Mouse (Mus musculus) forebrain, embryonic 11.5 days (tissue): Measurements from ENCODE around the gene Cdh4. TPM values are rescaled to one million over a fixed set of nuclear protein-coding genes. Genes with fewer than 3 reads are reported as not detected.

Experiments
- ATAC-seq: fragments of 200-750 bp; cut with Nextera tagmentation; replicated peaks from 2 replicates; pipeline ENCODE4 v1.8.0; 2017; ENCODE audit warnings: moderate TSS enrichment; ENCODE audit not compliant: low FRiP score
- DNase-seq: peaks from one replicate; pipeline ENCODE4 v3.0.0-alpha.2; 2017; ENCODE audit warnings: low spot score
- H3K27ac ChIP-seq: fragments of 300-500 bp; sonication (generic); 2 replicates; pipeline ENCODE4 v1.5.1; 2014; ENCODE audit warnings: low read depth, low read length
- H3K27me3 ChIP-seq: fragments of 300-500 bp; sonication (generic); 2 replicates; pipeline ENCODE4 v1.6.1; 2014; ENCODE audit warnings: mild to moderate bottlenecking, low read length, mixed read lengths; ENCODE audit not compliant: control insufficient read depth, insufficient read depth
- H3K36me3 ChIP-seq: fragments of 300-500 bp; sonication (generic); 2 replicates; pipeline ENCODE4 v1.6.1; 2014; ENCODE audit warnings: mild to moderate bottlenecking, low read length, moderate library complexity, mixed read lengths; ENCODE audit not compliant: control insufficient read depth, insufficient read depth
- H3K4me1 ChIP-seq: fragments of 300-500 bp; sonication (generic); replicated peaks from 2 replicates; pipeline ENCODE4 v1.6.1; 2014; ENCODE audit warnings: low read length, mixed read lengths; ENCODE audit not compliant: control insufficient read depth, insufficient read depth
- H3K4me2 ChIP-seq: fragments of 300-500 bp; sonication (generic); 2 replicates; pipeline ENCODE4 v1.6.1; 2014; ENCODE audit warnings: low read depth, mild to moderate bottlenecking, low read length, moderate library complexity, mixed read lengths; ENCODE audit not compliant: severe bottlenecking
- H3K4me3 ChIP-seq: fragments of 300-500 bp; sonication (generic); 2 replicates; pipeline ENCODE4 v1.5.1; 2014; ENCODE audit warnings: low read depth, low read length
- H3K9ac ChIP-seq: fragments of 300-500 bp; sonication (generic); 2 replicates; pipeline ENCODE4 v1.6.1; 2014; ENCODE audit warnings: low read length
- H3K9me3 ChIP-seq: fragments of 300-500 bp; sonication (generic); 2 replicates; pipeline ENCODE4 v1.6.1; 2016; ENCODE audit warnings: low read length, mixed read lengths; ENCODE audit not compliant: control insufficient read depth
- WGBS: fragments of 180-500 bp; shearing (Covaris S2); extraction: QIAGEN DNeasy Blood & Tissue Kit; methylation state at CpG from one replicate; pipeline ENCODE4 v1.1.7; 2014; 5-methylcytosine and 5-hydroxymethylcytosine counted together
- polyA plus RNA-seq: library from polyadenylated mRNA; unstranded; fragments of >200 nt; fragmentation: Nextera tagmentation; extraction: Ambion mirVana; gene quantifications from 2 replicates; pipeline ENCODE4 v1.2.1, GENCODE M21; 2014

Gene Cdh4
- polyA plus RNA-seq, 1 experiment from 2014 or later: 24.5 TPM

- peak; percentile 62 for DNase-seq
- Histone ChIP-seq H3K4me3 (peak overlapping the region; percentile 80), H3K9ac (no peak overlapping the region; the same call in 1 of the 2 replicates), H3K27me3 (peaks cover 4% of the 10 kb centered on the region; the same call in 1 of the 2 replicates), H3K27ac (no peak overlapping the region), H3K4me1 (peaks cover 11% of the 10 kb centered on the region), H3K4me2 (peak overlapping the region; percentile 95), H3K36me3 (no peaks in the 10 kb centered on the region; the same call in 1 of the 2 replicates), H3K9me3 (no peaks in the 10 kb centered on the region; the same call in 1 of the 2 replicates)
- no peak for ATAC-seq
- WGBS: 21% methylated on average over 10 of the region's 11 CpGs
Observed at GRCm38 (mm10) chr2:179443959-179444358, 1.7 kb downstream of the Cdh4 start.

DNA sequence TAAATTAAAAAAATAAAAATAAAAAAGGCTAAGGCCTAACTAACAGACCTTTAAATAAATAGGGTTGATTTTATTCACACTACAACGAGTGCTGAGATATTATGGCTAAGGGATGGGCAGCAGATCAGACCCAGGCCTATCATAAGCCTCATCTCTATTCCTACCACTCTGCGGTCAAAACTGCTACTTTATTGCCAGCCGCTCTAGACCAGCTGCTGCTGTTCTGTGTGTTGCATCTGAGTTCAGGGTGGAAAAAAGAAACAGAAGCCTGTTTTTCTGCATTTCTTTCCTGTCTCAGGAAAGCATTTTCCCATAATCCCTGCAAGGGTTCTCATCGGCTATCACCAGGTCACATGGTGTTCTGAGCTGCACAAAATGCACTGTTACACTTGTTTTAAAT, 6.0 kb downstream of the Cdh4 start:
- no peak overlapping the region for H3K4me2 ChIP-seq
- no peak overlapping the region for H3K27ac ChIP-seq
- H3K36me3 ChIP-seq: no peaks in the 10 kb centered on the region; the same call in 1 of the 2 replicates
- H3K27me3 ChIP-seq: no peaks in the 10 kb centered on the region
- WGBS: 93% methylated on average over 4 of the region's 4 CpGs
- DNase-seq (no peak), ATAC-seq (no peak)
- no peak overlapping the region for H3K4me3 ChIP-seq
- no peaks in the 10 kb centered on the region; the same call in 1 of the 2 replicates for H3K9me3 ChIP-seq
- no peak overlapping the region for H3K9ac ChIP-seq
- H3K4me1 ChIP-seq: peaks cover 3% of the 10 kb centered on the region; the same call in 1 of the 2 replicates

GRCm38 (mm10) chr2:179449018-179449417, 6.8 kb downstream of the Cdh4 start:
- no peak overlapping the region for H3K4me3 ChIP-seq
- no peaks in the 10 kb centered on the region for H3K27me3 ChIP-seq
- WGBS: 93% methylated on average over 1 of the region's 1 CpGs
- H3K9ac ChIP-seq: no peak overlapping the region
- H3K9me3 ChIP-seq: no peaks in the 10 kb centered on the region; the same call in 1 of the 2 replicates
- no peak overlapping the region for H3K27ac ChIP-seq
- DNase-seq: no peak
- ATAC-seq: no peak
- H3K4me2 ChIP-seq: no peak overlapping the region
- peaks cover 3% of the 10 kb centered on the region; the same call in 1 of the 2 replicates for H3K4me1 ChIP-seq
- H3K36me3 ChIP-seq: no peaks in the 10 kb centered on the region; the same call in 1 of the 2 replicates

- ATAC-seq (no peak), DNase-seq (no peak)
- Histone ChIP-seq H3K4me1 (no peaks in the 10 kb centered on the region), H3K9ac (no peak overlapping the region), H3K4me3 (no peak overlapping the region), H3K4me2 (no peak overlapping the region), H3K27me3 (no peaks in the 10 kb centered on the region), H3K36me3 (peaks cover 4% of the 10 kb centered on the region; the same call in 1 of the 2 replicates), H3K9me3 (peaks cover 38% of the 10 kb centered on the region), H3K27ac (no peak overlapping the region)
- WGBS: 92% methylated on average over 4 of the region's 4 CpGs
Observed at GRCm38 (mm10) chr2:179459196-179459595, 17.0 kb downstream of the Cdh4 start.

GRCm38 (mm10) chr2:179459606-179460005, 17.4 kb downstream of the Cdh4 start:
- peaks cover 4% of the 10 kb centered on the region; the same call in 1 of the 2 replicates for H3K36me3 ChIP-seq
- no peak overlapping the region for H3K4me3 ChIP-seq
- no peaks in the 10 kb centered on the region for H3K27me3 ChIP-seq
- no peak overlapping the region for H3K9ac ChIP-seq
- no peak for ATAC-seq
- peaks cover 42% of the 10 kb centered on the region for H3K9me3 ChIP-seq
- no peak overlapping the region for H3K4me2 ChIP-seq
- no peak overlapping the region for H3K27ac ChIP-seq
- no peak for DNase-seq
- 90% methylated on average over 2 of the region's 2 CpGs for WGBS
- H3K4me1 ChIP-seq: no peaks in the 10 kb centered on the region

DNA sequence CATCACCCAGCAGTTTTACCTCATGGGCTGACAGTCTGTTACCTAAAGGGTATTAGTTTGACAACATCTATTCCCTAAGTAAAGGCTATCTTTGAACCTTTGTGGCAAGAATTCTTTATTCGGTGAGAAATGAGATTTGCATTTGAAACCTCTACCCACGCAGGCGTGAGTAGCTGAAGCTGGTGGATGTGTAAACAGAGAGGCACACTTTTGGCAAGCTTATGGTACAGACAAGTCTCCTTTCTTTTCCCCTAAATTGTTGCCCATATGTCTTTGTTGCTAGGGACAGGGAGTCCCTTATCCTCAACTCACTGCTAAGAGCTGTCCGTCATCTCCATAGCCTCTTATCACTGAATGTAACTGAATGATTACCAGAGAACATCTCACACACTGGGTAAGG, 21.3 kb downstream of the Cdh4 start:
- no peak overlapping the region for H3K4me3 ChIP-seq
- H3K27me3 ChIP-seq: no peaks in the 10 kb centered on the region
- ATAC-seq (no peak), DNase-seq (no peak)
- 95% methylated on average over 4 of the region's 4 CpGs for WGBS
- no peaks in the 10 kb centered on the region for H3K4me1 ChIP-seq
- no peak overlapping the region for H3K4me2 ChIP-seq
- no peak overlapping the region for H3K9ac ChIP-seq
- H3K36me3 ChIP-seq: peaks cover 4% of the 10 kb centered on the region
- H3K27ac ChIP-seq: no peak overlapping the region
- peaks cover 48% of the 10 kb centered on the region for H3K9me3 ChIP-seq

DNA sequence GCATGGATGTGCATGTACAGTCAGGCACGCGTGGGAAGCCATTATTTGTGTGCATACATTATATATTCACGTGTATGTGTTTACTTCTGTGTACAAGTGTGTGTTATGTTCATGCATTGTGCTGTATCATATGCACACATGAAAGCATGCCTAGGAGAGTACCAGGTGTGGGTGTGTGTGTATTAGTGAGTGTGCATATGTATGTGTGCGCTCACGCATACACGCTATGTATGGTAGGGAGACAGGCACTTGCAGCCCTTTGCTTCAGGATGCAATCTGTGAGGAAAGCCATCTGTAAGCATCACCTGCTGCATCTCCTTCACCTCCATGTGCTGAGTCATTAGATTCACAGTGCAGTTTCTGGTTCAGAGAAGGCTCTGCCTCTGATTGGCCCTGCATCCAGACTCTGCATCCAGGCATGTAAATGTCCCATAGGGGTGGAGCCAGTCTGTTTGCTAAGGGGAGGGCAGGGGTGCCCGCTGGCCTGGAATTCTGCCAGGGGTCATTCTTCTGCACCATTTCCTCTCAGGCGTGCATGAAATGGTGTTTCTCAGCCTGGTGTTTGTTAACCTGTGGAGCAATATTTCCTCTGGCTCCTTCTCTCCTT, 25.7 kb downstream of the Cdh4 start:
- Histone ChIP-seq H3K27me3 (no peaks in the 10 kb centered on the region), H3K27ac (no peak overlapping the region), H3K4me2 (no peak overlapping the region), H3K9me3 (peaks cover 17% of the 10 kb centered on the region), H3K9ac (no peak overlapping the region), H3K4me3 (no peak overlapping the region), H3K4me1 (no peaks in the 10 kb centered on the region), H3K36me3 (no peaks in the 10 kb centered on the region; the same call in none of the 2 replicates)
- 87% methylated on average over 8 of the region's 8 CpGs for WGBS
- no peak for DNase-seq
- peak; percentile 60 for ATAC-seq

DNA sequence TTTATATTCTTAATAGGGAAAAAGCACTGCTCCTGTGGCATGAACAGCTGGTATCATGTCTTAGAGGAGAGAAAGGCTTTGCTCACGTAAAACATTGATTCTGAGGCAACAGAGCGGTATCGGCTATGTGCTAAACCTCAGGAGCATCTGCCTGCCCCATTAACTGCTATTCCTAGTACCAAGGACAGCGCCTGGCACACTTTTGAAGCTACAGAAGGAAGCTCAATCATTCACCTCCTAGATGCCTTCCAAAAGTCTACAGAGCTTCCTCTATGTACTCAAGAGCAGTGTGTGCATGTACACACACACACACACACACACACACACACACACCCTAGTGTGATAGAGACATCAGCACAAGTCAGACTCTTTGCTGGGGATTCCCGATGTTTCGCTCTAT, 34.4 kb downstream of the Cdh4 start:
- H3K27me3 ChIP-seq: no peaks in the 10 kb centered on the region
- no peak for DNase-seq
- H3K4me3 ChIP-seq: no peak overlapping the region
- 0 out of 2 replicates have a peak, but pooled peaks cover 2% of the 10 kb centered on the region for H3K4me1 ChIP-seq
- H3K27ac ChIP-seq: no peak overlapping the region
- H3K9me3 ChIP-seq: no peaks in the 10 kb centered on the region
- no peaks in the 10 kb centered on the region for H3K36me3 ChIP-seq
- ATAC-seq: no peak
- 88% methylated on average over 6 of the region's 6 CpGs for WGBS
- H3K4me2 ChIP-seq: no peak overlapping the region
- H3K9ac ChIP-seq: no peak overlapping the region

GRCm38 (mm10) chr2:179480800-179481200, 38.6 kb downstream of the Cdh4 start:
- H3K27ac ChIP-seq: no peak overlapping the region
- 73% methylated on average over 5 of the region's 5 CpGs for WGBS
- DNase-seq (no peak), ATAC-seq (no peak)
- H3K36me3 ChIP-seq: no peaks in the 10 kb centered on the region
- no peaks in the 10 kb centered on the region for H3K27me3 ChIP-seq
- no peak overlapping the region for H3K9ac ChIP-seq
- H3K4me3 ChIP-seq: no peak overlapping the region
- no peak overlapping the region for H3K4me2 ChIP-seq
- no peaks in the 10 kb centered on the region for H3K9me3 ChIP-seq
- H3K4me1 ChIP-seq: 0 out of 2 replicates have a peak, but pooled peaks cover 2% of the 10 kb centered on the region
